Mouse (Mus musculus) neural tube, embryonic 11.5 days (tissue): Measurements from ENCODE around the gene Olfr56. TPM values are rescaled to one million over a fixed set of nuclear protein-coding genes. Genes with fewer than 3 reads are reported as not detected.

Experiments used
- ATAC-seq: fragments of 200-750 bp; cut with Nextera tagmentation; 2 replicates; pipeline ENCODE4 v1.8.0; 2017; ENCODE audit warnings: moderate number of reproducible peaks, mild to moderate bottlenecking, moderate TSS enrichment, moderate library complexity; ENCODE audit not compliant: insufficient read depth, low FRiP score, low TSS enrichment
- DNase-seq: peaks from one replicate; pipeline ENCODE4 v3.0.0-alpha.2; 2015; ENCODE audit warnings: low spot score
- H3K27ac ChIP-seq: fragments of 300-500 bp; sonication (generic); 2 replicates; pipeline ENCODE4 v1.5.1; 2014; ENCODE audit warnings: low read depth, mild to moderate bottlenecking, low read length
- H3K27me3 ChIP-seq: fragments of 300-500 bp; sonication (generic); 2 replicates; pipeline ENCODE4 v1.6.1; 2014; ENCODE audit warnings: mild to moderate bottlenecking, low read length, mixed read lengths; ENCODE audit not compliant: control insufficient read depth, insufficient read depth
- H3K36me3 ChIP-seq: fragments of 300-500 bp; sonication (generic); 2 replicates; pipeline ENCODE4 v1.6.1; 2014; ENCODE audit warnings: mild to moderate bottlenecking, low read length, moderate library complexity, mixed read lengths; ENCODE audit not compliant: control insufficient read depth, insufficient read depth
- H3K4me1 ChIP-seq: fragments of 300-500 bp; sonication (generic); 2 replicates; pipeline ENCODE4 v1.6.1; 2014; ENCODE audit warnings: low read length, mixed read lengths; ENCODE audit not compliant: control insufficient read depth, insufficient read depth
- H3K4me2 ChIP-seq: fragments of 300-500 bp; sonication (generic); 2 replicates; pipeline ENCODE4 v1.6.1; 2014; ENCODE audit warnings: low read depth, mild to moderate bottlenecking, moderate library complexity
- H3K4me3 ChIP-seq: fragments of 300-500 bp; sonication (generic); 2 replicates; pipeline ENCODE4 v1.5.1; 2014; ENCODE audit warnings: low read depth, low read length
- H3K9ac ChIP-seq: fragments of 300-500 bp; sonication (generic); 2 replicates; pipeline ENCODE4 v1.6.1; 2014; ENCODE audit warnings: mild to moderate bottlenecking, low read length
- H3K9me3 ChIP-seq: fragments of 300-500 bp; sonication (generic); 2 replicates; pipeline ENCODE4 v1.6.1; 2016; ENCODE audit warnings: low read length; ENCODE audit not compliant: control insufficient read depth
- WGBS: fragments of 180-500 bp; shearing (Covaris S2); extraction: QIAGEN DNeasy Blood & Tissue Kit; methylation state at CpG from one replicate; pipeline ENCODE4 v1.1.7; 2014; 5-methylcytosine and 5-hydroxymethylcytosine counted together
- polyA plus RNA-seq: library from polyadenylated mRNA; unstranded; fragments of >200 nt; fragmentation: Nextera tagmentation; extraction: Ambion mirVana; gene quantifications from 2 replicates; pipeline ENCODE4 v1.2.1, GENCODE M21; 2014

Olfr56 gene
- polyA plus RNA-seq, 1 experiment from 2014 or later = not detected

DNA sequence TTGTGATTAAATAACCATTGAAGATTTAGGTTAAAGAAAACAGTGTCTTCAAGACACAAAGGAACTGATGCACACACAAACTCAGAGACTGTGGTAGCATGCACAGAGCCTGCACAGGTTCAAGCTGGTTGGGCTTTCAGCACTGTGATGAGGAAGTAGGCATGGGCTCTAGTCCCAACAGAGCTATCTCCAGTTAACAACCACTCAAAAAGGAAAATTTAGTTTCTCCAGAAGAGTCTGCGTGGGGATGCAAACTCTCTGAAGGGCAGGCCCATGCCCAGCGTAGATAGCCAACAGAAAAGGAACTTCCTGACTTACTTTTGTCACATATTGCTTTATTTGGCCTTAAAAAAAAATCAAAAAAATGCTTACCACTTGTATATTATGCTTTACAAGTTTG, 114.1 kb downstream of the Olfr56 start:
- Histone ChIP-seq H3K36me3 (no peaks in the 10 kb centered on the region), H3K27me3 (no peaks in the 10 kb centered on the region), H3K27ac (no peak overlapping the region), H3K4me3 (no peak overlapping the region), H3K4me2 (no peak overlapping the region), H3K4me1 (no peaks in the 10 kb centered on the region), H3K9ac (no peak overlapping the region), H3K9me3 (no peaks in the 10 kb centered on the region)
- DNase-seq (no peak), ATAC-seq (no peak)
- 91% methylated on average over 2 of the region's 2 CpGs for WGBS

DNA sequence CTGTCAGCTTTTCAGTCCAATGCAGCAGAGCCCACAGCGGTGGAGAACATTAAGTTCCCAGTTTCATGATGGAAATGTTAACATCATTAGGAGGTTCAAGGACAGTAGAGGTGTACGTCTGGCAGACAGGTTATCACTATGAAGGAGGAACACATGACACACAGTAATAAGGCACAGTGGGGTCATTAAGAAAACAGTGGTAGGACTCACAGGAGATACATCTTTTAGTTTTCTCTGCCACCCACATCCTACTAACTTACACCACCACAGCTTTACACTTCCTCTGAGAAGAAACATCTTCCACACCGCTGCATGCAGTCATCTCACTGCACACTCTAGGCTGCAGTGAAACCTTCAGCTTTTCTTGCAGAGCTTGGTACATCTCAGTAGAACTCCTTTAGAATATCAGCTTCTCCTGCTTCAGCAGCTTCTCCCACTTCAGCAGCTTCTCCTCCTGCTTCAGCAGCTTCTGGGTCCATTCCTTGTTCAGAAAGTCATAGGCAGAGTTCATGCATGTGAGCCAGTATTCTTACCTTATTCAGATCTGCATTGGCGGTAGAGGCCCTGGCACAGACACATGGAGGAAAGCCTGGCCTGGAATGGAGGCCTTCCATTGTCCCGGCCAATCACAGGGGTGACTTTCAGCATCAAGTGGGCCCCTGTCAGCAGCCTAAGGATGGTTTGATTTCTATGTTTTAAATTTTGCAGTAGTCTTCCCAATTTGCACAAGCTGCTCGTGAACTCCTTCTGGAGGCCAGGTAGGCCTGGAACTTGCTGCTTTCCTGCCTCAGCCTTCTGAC, 115.4 kb downstream of the Olfr56 start:
- Histone ChIP-seq H3K4me2 (no peak overlapping the region), H3K4me3 (no peak overlapping the region), H3K4me1 (no peaks in the 10 kb centered on the region), H3K9me3 (no peaks in the 10 kb centered on the region), H3K9ac (no peak overlapping the region), H3K27me3 (no peaks in the 10 kb centered on the region), H3K27ac (no peak overlapping the region), H3K36me3 (no peaks in the 10 kb centered on the region)
- ATAC-seq (no peak), DNase-seq (no peak)
- 91% methylated on average over 6 of the region's 6 CpGs for WGBS

DNA sequence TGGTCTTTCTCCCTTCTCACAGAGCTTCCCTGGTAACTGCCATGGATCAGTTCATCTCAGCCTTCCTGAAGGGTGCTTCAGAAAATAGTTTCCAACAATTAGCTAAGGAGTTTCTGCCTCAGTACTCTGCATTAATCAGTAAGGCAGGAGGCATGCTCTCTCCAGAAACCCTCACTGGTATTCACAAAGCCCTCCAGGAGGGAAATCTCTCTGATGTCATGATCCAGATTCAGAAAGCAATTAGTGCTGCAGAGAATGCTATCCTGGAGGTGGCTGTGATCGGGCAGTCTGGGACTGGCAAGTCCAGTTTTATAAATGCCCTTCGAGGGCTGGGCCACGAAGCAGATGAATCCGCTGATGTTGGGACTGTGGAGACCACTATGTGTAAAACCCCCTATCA, 116.7 kb downstream of the Olfr56 start:
- no peak for ATAC-seq
- 93% methylated on average over 4 of the region's 4 CpGs for WGBS
- Histone ChIP-seq H3K36me3 (no peaks in the 10 kb centered on the region), H3K27me3 (no peaks in the 10 kb centered on the region), H3K4me1 (no peaks in the 10 kb centered on the region), H3K4me2 (no peak overlapping the region), H3K4me3 (no peak overlapping the region), H3K27ac (no peak overlapping the region), H3K9me3 (no peaks in the 10 kb centered on the region), H3K9ac (no peak overlapping the region)
- DNase-seq = no peak

DNA sequence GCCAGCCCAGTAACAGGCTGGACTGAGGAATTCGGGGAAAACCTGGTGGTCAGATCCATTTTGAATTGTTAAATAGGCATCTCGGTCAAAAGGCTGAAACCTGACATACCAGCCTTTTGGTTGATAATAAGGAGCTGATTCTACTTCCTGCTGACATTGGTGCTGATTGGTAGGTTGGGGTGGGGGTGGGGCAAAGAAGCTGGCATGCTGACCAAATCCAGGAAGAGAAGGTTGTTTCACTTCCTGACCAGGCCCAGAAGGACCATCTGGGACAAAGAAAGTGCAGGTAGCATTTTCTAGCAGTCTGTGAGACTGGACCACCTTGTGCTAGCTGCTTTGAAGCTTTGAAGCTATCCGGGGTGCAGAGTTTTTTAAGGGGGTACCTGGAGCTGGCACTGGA, 121.7 kb downstream of the Olfr56 start:
- no peak overlapping the region for H3K4me2 ChIP-seq
- 86% methylated on average over 3 of the region's 3 CpGs for WGBS

DNA sequence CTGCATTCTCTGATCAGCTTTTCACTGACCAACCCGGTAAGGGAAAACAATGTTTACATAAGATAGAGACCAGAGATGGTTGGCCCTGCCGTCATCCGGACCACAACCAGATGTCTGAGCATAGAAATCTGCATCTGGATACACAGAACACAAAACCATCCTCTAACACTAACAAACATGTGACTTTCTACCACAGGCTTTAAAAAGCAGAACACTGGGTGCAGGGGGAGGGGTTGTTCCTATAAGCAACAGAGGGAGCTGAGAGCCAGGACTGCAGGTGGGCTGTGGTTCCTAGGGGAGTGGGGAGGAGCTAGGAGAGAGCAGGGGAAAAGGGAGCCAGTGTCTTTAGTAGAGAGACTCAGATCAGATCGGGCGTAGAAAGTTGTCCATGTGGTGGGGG, 122.8 kb downstream of the Olfr56 start:
- Histone ChIP-seq H3K27me3 (no peaks in the 10 kb centered on the region), H3K4me1 (no peaks in the 10 kb centered on the region), H3K9ac (no peak overlapping the region), H3K9me3 (no peaks in the 10 kb centered on the region), H3K4me3 (no peak overlapping the region), H3K27ac (no peak overlapping the region), H3K36me3 (no peaks in the 10 kb centered on the region), H3K4me2 (no peak overlapping the region)
- WGBS = 67% methylated on average over 5 of the region's 5 CpGs
- ATAC-seq (no peak), DNase-seq (no peak)

More for the DNA sequence above, 121.7 kb downstream of the Olfr56 start:
- H3K4me3 ChIP-seq = no peak overlapping the region
- H3K9me3 ChIP-seq = no peaks in the 10 kb centered on the region
- no peak for DNase-seq
- H3K9ac ChIP-seq = no peak overlapping the region
- no peak for ATAC-seq
- no peak overlapping the region for H3K27ac ChIP-seq
- H3K27me3 ChIP-seq = no peaks in the 10 kb centered on the region
- H3K4me1 ChIP-seq = no peaks in the 10 kb centered on the region
- no peaks in the 10 kb centered on the region for H3K36me3 ChIP-seq

DNA sequence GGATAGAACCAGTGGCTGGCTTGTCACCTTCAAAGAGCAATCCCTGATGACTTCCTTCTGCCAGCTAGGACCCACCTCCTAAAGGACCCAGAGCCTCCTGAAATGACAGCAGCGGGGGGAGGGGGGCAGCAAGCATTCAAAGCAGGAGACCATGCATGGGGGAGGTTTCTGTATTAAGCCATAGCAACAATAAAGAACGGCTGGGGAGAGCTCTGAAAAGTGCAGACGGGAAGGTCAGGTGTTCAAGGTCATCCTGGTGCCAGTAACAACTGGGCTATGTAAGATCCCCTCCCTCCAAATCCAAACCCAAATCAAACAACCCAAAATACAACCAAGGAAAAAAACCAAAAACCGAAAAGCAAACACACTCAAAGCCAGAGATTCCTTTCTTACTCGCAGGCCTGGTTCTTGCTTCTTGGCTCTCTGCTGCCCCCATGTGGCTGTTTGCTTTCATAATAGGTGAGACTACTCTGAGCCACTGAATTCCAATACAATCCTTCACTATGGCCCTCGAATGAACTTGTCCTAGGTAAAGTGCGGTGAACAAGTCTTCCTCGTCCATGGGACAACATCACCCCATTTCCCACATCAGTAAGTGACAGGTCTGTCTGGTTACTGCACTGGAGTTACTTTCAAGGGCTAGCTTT, 124.5 kb downstream of the Olfr56 start:
- Histone ChIP-seq H3K9me3 (no peaks in the 10 kb centered on the region), H3K36me3 (no peaks in the 10 kb centered on the region), H3K4me2 (no peak overlapping the region), H3K27me3 (no peaks in the 10 kb centered on the region), H3K4me1 (no peaks in the 10 kb centered on the region), H3K4me3 (no peak overlapping the region), H3K9ac (no peak overlapping the region), H3K27ac (no peak overlapping the region)
- 24% methylated on average over 8 of the region's 8 CpGs for WGBS
- peak; percentile 53; the same call in 1 of the 2 replicates for ATAC-seq
- peak; percentile 85 for DNase-seq

DNA sequence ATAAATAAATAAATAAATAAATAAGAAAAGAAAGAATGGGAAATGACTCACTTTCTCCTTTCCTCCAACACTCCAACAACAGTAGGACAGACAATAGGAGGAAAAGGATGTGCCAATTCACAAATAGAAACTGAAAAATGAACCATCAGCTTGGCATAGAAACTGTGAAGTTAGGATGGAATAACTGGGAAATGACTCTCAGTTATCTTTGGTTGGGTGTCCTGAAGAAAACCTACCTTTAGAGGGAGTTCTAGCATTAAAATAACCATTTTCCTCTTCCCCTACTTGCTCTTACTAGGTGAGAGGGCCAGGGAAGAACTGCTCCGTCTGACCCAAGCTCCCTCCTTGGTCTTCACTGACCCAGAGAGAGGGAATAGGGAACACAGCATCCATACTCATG, 127.1 kb downstream of the Olfr56 start:
- Histone ChIP-seq H3K4me3 (no peak overlapping the region), H3K27ac (no peak overlapping the region)

DNA sequence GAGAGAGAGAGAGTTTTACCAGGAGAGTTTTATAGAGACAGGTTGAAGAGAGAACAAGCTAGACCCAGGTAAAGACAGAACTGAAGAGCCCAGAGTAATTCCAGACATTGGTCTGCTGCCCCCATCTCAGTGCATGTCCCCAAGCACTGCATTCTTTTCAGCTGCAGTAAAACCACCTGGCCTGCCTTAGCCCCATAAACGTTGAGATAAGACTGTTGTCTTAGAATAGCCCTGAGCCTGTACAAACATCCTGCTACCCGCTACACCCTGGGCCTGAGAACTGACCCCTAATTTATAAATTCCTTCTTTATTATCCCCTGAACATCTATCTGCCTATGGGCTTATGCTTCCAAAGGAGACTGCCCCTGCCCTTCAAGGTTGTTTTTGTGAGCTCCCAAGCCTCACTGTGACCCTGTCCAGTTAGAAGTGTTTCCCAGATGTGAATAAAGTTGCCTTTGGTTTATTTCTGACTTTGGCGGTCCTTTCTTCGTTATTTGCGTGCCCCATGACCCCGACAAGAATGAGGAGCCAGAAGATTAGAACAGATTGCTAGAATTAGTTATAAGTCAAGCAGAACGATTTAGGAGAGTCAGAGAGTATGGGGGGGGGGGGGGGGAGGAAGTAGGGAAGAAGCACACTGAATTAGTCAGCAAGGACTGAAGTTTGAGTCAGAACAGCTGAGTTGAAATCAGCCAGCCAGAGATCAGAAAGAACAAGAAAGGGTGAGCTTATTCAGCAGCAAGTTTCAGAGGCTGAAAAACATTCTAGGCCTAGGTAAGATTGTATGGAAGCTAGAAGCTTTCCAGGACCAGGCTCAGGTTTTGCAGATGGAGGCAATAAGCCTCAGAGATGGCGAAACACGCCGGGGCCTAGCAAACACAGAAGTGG, 129.2 kb downstream of the Olfr56 start:
- no peaks in the 10 kb centered on the region for H3K9me3 ChIP-seq
- no peaks in the 10 kb centered on the region for H3K27me3 ChIP-seq
- no peak for ATAC-seq
- H3K4me2 ChIP-seq = no peak overlapping the region
- H3K4me3 ChIP-seq = no peak overlapping the region
- no peaks in the 10 kb centered on the region for H3K36me3 ChIP-seq
- H3K9ac ChIP-seq = no peak overlapping the region
- 69% methylated on average over 10 of the region's 10 CpGs for WGBS
- no peaks in the 10 kb centered on the region for H3K4me1 ChIP-seq
- H3K27ac ChIP-seq = no peak overlapping the region
- no peak for DNase-seq

More for the DNA sequence above, 127.1 kb downstream of the Olfr56 start:
- Histone ChIP-seq H3K9ac (no peak overlapping the region), H3K9me3 (no peaks in the 10 kb centered on the region), H3K36me3 (no peaks in the 10 kb centered on the region), H3K4me2 (no peak overlapping the region), H3K4me1 (no peaks in the 10 kb centered on the region), H3K27me3 (no peaks in the 10 kb centered on the region)
- DNase-seq (no peak), ATAC-seq (no peak)
- 85% methylated on average over 1 of the region's 1 CpGs for WGBS
